Mouse (Mus musculus): Measurements from ENCODE around the gene Slc16a13. TPM values are rescaled to one million over a fixed set of nuclear protein-coding genes. Genes with fewer than 3 reads are reported as not detected.

The Slc16a13 gene
- 11.6 and 16.3 TPM in 2 replicates for polyA plus RNA-seq (2016; fragmentation: Nextera tagmentation; extraction: Ambion mirVana)

DNA sequence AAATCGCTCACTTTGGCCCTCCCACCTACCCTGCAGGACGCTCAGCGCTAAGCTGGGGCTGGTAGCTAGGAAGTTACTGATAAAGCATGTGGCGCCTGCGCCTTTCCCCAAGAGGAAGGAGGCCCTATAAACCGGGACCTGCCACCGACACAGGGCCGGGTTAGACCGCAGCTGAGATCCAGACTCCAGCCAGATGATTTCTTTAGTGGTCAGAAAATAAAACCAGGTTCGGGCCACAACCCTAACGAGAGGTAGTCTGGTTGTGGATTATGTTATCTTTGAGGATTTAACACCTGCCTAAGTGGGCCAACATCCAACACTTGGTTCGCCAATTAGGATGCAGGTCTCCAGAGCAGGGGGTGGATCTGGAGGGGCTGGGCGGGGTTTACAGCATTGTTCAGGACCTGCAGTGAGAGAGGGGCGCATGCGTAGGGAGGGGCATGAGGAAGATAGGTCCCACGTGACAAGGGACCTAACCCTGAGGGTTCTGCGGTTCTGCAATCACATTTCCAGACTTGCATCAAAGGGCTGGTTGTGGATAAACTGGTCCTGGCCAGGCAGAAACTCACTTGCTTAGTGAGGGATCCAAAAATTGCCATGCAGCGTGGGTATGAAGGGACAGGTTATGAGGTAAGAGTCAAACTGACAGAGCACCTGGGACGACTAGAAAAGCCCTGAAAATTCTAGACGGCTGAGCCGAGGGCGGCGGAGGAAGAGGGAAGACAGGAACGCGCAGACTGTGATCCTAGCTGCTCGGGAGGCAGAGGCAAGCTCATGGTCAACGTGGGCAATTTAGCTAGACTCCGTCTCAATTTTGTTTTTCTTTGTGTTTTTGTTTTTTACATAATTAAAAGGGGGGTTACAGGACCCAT, at the start of gene Slc16a13:
TSS of gene Slc16a13 (minus strand) at position 334 of the 872 bp plus-strand sequence.
- peak; percentile 92 for DNase-seq (ENCODE audit: low spot score)
- H3K9me3 ChIP-seq (replicated peaks): no peaks in the 10 kb centered on the region
- H3K36me3 ChIP-seq: peaks cover 20% of the 10 kb centered on the region
- peak within 1 kb of the TSS; percentile 62 for H3K4me3 ChIP-seq
- H3K27me3 ChIP-seq (ENCODE audit: low read depth, poor library complexity, severe bottlenecking): peaks cover 69% of the 10 kb centered on the region
- under 1% methylated on average over 28 of the region's 28 CpGs for WGBS
- peak within 1 kb of the TSS; percentile 88 for H3K27ac ChIP-seq
- peaks cover 41% of the 10 kb centered on the region for H3K4me1 ChIP-seq

DNA sequence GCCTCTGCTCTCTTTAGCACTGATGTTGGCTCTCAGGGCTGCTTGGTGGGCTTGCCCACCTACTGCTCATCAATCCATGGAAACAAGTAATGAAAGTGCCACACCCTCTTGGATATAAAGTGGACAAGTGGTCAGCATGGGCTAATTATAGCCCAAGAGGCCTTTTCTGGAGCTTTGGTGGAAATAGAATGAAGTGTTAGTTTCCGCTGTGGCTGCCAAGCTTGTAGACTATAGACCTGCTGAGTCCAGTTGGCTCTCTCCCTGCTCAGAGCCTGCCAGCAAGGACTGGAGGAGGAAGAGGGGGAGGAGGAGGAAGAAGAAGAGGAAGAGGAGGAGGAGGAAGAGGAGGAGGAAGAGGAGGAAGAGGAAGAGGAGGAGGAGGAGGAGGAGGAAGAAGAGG, 45.5 kb upstream of the Slc16a13 start:
- WGBS: 80% methylated on average over 1 of the region's 1 CpGs

DNA sequence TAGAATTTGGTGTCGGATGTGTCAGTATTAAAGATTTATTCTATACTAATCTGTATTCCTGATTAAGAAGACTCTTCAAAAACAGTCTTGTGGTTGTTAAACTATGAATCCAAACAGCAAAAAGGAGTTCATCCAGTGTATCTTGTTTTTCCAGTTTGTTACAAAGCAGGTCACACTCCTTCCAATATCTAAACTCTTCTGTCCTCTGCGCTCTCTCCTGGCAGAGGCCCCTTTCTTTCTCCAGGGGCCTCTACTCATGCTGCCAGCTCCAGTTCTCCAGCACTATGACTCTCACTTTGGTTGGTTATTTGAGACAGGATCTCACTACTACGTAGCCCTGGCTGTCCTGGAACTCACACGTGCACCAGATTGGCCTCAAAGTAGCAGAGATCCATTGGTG, 45.0 kb upstream of the Slc16a13 start:
- H3K27ac ChIP-seq: no peak overlapping the region
- H3K9me3 ChIP-seq (replicated peaks): no peaks in the 10 kb centered on the region
- no peaks in the 10 kb centered on the region for H3K4me1 ChIP-seq
- no peak overlapping the region for H3K4me3 ChIP-seq
- H3K27me3 ChIP-seq (ENCODE audit: low read depth, poor library complexity, severe bottlenecking): 0 out of 2 replicates have a peak, but pooled peaks cover 5% of the 10 kb centered on the region
- WGBS: 74% methylated on average over 4 of the region's 4 CpGs
- DNase-seq (ENCODE audit: low spot score): no peak
- no peaks in the 10 kb centered on the region for H3K36me3 ChIP-seq

More for the DNA sequence above, 45.5 kb upstream of the Slc16a13 start:
- Histone ChIP-seq H3K4me3 (no peak overlapping the region), H3K36me3 (no peaks in the 10 kb centered on the region), H3K4me1 (no peaks in the 10 kb centered on the region), H3K27me3 (ENCODE audit: low read depth, poor library complexity, severe bottlenecking) (0 out of 2 replicates have a peak, but pooled peaks cover 5% of the 10 kb centered on the region), H3K27ac (no peak overlapping the region), H3K9me3 (replicated peaks) (no peaks in the 10 kb centered on the region)
- DNase-seq (ENCODE audit: low spot score): no peak

DNA sequence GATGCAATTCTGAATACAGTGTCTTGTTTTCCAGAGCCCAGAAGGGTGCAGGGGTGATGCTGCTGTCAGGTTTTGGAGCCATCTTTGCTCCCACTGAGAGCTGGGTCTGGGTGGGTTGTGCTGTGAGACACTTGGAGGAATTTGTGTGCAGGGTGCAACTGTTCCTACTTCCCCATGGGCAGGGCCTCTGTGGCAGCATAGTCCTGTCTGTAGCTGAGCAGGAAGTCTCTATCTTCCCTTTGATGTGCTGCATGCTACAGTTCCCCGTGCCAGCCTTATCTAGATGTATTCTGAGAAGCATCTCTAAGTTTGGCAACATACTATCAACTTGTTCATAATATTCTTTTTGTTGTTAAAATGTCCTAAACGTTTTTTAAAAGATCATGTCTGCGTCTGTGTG, 44.4 kb upstream of the Slc16a13 start:
- H3K27ac ChIP-seq: no peak overlapping the region
- H3K27me3 ChIP-seq (ENCODE audit: low read depth, poor library complexity, severe bottlenecking): 0 out of 2 replicates have a peak, but pooled peaks cover 5% of the 10 kb centered on the region
- WGBS: 57% methylated on average over 3 of the region's 3 CpGs
- H3K4me1 ChIP-seq: no peaks in the 10 kb centered on the region
- no peak for DNase-seq (ENCODE audit: low spot score)
- H3K36me3 ChIP-seq: no peaks in the 10 kb centered on the region
- H3K9me3 ChIP-seq (replicated peaks): no peaks in the 10 kb centered on the region
- H3K4me3 ChIP-seq: no peak overlapping the region

DNA sequence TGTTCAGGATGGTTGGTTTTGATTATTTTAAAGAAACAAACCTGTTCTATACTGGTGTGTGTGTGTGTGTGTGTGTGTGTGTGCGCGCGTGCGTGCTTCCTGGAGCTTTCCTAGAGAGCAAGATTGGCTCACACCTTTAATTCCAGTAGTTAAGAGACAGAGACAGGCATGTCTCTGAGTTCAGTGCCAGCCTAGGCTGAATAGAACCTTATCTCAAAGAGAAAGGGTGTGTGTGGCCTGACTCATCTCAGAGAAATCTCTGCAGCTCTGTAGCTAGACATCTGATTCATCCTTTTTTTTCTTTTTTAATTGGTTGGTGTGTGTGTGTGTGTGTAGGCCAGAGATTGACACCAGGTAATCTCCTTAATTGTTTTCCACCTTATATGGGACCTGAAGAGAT, 38.2 kb upstream of the Slc16a13 start:
- DNase-seq (ENCODE audit: low spot score): no peak
- peaks cover 31% of the 10 kb centered on the region for H3K27me3 ChIP-seq (ENCODE audit: low read depth, poor library complexity, severe bottlenecking)
- no peak overlapping the region for H3K27ac ChIP-seq
- H3K9me3 ChIP-seq (replicated peaks): no peaks in the 10 kb centered on the region
- no peak overlapping the region for H3K4me3 ChIP-seq
- H3K36me3 ChIP-seq: no peaks in the 10 kb centered on the region
- 92% methylated on average over 4 of the region's 4 CpGs for WGBS
- peaks cover 15% of the 10 kb centered on the region for H3K4me1 ChIP-seq

DNA sequence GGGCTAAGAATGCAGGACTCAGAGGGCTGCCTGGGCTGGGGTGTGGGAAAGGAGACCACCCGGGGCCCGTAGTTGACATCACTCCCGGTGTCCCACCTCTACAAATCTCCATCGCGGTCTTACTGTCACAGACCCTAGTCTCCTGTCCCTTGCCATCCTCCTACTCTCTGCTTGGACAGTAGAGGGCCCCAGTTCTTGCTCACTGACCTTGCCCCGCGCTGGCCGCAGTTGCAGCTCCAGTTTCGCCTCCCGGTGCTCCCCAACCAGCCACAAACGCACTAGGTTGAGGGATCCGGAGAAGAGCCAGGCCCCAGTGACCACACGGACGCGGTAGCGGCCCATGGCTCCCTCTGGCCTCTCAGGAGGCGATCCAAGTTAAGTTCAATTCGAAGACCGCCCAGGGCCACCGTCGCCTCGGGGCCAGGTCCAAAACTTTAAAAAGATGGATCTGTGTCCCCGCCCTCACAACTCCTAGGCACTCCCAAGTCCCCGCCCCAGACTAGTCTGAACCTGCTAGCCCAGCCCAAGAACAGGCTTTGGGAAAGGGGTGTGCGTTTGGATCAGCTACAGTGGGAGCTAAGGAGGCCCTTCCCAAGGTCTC, 34.2 kb upstream of the Slc16a13 start, which contains the start of gene Alox12:
TSS of gene Alox12 (minus strand) at position 423 of the 601 bp plus-strand sequence.
- 1% methylated on average over 25 of the region's 25 CpGs for whole genome bisulfite sequencing
- H3K4me1 ChIP-seq: peaks cover 16% of the 10 kb centered on the region
- H3K36me3 ChIP-seq: no peaks in the 10 kb centered on the region
- H3K27me3 ChIP-seq (ENCODE audit: low read depth, poor library complexity, severe bottlenecking): peaks cover 66% of the 10 kb centered on the region
- peak within 1 kb of the TSS; percentile 50; the same call in 1 of the 2 replicates for H3K27ac ChIP-seq
- H3K9me3 ChIP-seq (replicated peaks): no peaks in the 10 kb centered on the region
- peak; percentile 66 for DNase-seq (ENCODE audit: low spot score)
- peak within 1 kb of the TSS; percentile 44 for H3K4me3 ChIP-seq

DNA sequence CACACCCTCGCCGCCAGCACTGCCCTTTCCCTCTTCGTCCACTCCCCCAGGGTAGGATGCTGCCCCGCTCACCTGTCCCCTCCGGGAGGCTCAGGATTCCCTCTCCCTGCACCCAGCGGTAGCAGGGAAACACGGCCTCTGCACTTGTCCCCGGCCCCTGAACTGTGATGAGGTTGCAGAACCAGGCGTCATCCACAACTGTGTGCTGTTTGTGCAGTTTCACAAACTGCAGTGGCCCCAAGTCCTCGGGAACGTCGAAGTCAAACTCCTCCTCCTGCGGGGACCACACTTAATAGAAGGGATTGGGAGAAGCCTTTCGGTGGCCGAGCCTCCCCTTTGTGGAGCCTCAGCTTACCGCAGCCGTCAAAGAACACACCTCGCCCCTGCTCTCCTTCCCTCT, 33.5 kb upstream of the Slc16a13 start:
- no peak for DNase-seq (ENCODE audit: low spot score)
- H3K4me3 ChIP-seq: peak overlapping the region; percentile 44
- no peak overlapping the region for H3K27ac ChIP-seq
- H3K9me3 ChIP-seq (replicated peaks): no peaks in the 10 kb centered on the region
- H3K36me3 ChIP-seq: no peaks in the 10 kb centered on the region
- WGBS: 6% methylated on average over 18 of the region's 18 CpGs
- H3K4me1 ChIP-seq: peaks cover 16% of the 10 kb centered on the region
- H3K27me3 ChIP-seq (ENCODE audit: low read depth, poor library complexity, severe bottlenecking): peaks cover 68% of the 10 kb centered on the region

DNA sequence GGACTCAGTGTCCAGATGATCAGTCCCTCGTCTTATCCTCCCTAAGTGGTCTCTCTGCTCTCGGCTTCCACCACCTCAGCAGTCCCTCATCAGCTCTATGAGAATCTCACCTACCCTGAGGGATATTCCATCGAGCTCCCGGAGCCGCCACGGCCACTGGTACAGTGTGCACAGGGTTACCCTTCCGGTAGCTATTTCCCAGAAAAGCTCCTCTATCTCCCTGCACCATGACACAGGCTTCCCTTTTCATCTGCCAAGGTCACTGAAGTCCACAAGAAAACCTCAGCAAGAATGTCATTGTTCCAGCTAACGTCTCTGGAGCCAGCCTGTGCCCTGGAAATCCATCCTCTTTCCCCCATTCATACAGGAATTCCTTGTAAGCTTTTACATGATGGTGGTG, 31.0 kb upstream of the Slc16a13 start:
- Histone ChIP-seq H3K4me1 (peaks cover 16% of the 10 kb centered on the region), H3K27me3 (ENCODE audit: low read depth, poor library complexity, severe bottlenecking) (peaks cover 76% of the 10 kb centered on the region)
- 83% methylated on average over 8 of the region's 8 CpGs for WGBS

DNA sequence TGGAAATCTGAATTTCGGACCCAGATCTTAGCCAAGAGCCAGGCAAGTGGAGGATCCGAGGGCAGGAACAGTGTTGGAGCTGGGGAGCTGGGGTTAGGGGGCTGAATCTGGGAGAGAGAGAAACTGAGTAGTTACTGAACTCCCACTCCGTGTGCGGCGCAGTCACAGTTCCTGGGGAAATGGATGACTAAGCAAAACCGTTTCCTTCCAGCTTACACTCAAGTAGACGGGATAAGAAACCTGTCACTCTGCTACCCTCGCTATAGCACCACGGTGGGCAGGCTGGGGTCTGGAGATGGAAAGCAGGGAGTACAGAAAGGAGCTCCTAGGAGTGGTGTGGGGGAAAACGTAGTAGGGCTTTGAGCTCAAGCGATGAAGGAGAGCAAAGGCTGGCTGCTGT, 29.3 kb upstream of the Slc16a13 start:
- Histone ChIP-seq H3K9me3 (replicated peaks) (no peaks in the 10 kb centered on the region), H3K27ac (no peak overlapping the region), H3K27me3 (ENCODE audit: low read depth, poor library complexity, severe bottlenecking) (peaks cover 69% of the 10 kb centered on the region), H3K4me3 (no peak overlapping the region), H3K36me3 (no peaks in the 10 kb centered on the region), H3K4me1 (peaks cover 11% of the 10 kb centered on the region)
- 79% methylated on average over 11 of the region's 11 CpGs for WGBS
- no peak for DNase-seq (ENCODE audit: low spot score)

More for the DNA sequence above, 31.0 kb upstream of the Slc16a13 start:
- H3K36me3 ChIP-seq: no peaks in the 10 kb centered on the region
- H3K9me3 ChIP-seq (replicated peaks): no peaks in the 10 kb centered on the region
- H3K27ac ChIP-seq: no peak overlapping the region
- DNase-seq (ENCODE audit: low spot score): no peak
- H3K4me3 ChIP-seq: no peak overlapping the region

DNA sequence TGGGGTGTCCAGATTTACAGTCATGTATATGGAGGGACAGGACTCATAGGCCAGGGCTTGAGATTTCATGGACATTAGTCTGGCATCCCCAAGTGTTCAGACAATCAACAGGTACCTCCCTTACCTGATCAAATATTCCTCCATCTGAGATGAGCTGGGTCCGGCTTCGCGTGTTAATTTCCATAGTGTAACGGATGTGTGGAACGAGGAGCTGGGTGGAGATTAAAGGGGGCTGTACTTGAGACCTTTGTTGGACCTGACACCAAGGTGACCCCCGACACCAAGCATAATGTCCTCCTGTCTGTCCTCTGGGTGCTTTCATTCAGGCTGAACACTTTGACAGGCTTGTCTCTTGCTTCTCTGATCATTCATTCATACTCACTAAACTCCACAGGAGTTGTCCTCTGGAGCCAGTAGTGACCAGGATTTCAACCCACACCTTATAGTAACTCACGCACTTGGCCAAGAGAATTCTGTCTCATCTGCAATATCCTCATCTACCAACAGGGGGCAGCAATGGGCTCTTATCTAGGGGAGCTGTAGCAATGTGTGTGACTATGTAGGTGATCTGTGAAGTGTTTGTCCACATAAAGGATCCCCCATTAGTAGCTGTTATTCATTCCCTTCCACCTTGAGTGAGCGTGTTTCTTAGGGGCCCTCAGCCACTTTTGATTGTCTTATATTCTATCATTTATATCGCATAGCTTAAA, 26.4 kb upstream of the Slc16a13 start:
- H3K36me3 ChIP-seq: no peaks in the 10 kb centered on the region
- H3K27ac ChIP-seq: no peak overlapping the region
- no peak for DNase-seq (ENCODE audit: low spot score)
- no peak overlapping the region for H3K4me3 ChIP-seq
- H3K9me3 ChIP-seq (replicated peaks): no peaks in the 10 kb centered on the region
- H3K4me1 ChIP-seq: no peaks in the 10 kb centered on the region
- 55% methylated on average over 9 of the region's 9 CpGs for WGBS
- peaks cover 41% of the 10 kb centered on the region for H3K27me3 ChIP-seq (ENCODE audit: low read depth, poor library complexity, severe bottlenecking)

DNA sequence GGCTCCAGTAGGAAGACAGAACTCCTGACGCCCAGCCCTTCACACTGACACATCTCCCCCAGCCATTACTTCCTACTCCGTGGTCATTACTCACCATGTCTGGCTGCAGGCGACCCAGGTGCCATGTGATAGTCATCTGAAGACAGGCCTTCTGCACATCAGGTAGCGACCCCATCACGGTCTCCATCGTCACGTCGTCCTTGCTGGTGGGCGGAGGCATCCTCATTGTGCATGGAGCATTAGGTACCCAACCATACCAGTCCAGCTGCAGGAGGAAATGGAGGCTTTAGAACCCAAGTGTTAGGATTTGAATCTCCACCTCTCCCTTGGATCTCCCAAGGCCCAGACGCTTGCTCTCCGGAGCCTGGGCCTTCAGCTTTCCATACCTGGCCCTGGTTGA, 21.7 kb upstream of the Slc16a13 start:
- no peak for DNase-seq (ENCODE audit: low spot score)
- Histone ChIP-seq H3K27ac (no peak overlapping the region), H3K9me3 (replicated peaks) (no peaks in the 10 kb centered on the region), H3K27me3 (ENCODE audit: low read depth, poor library complexity, severe bottlenecking) (peaks cover 9% of the 10 kb centered on the region; the same call in 1 of the 2 replicates), H3K36me3 (no peaks in the 10 kb centered on the region), H3K4me1 (peaks cover 21% of the 10 kb centered on the region), H3K4me3 (no peak overlapping the region)
- WGBS: 67% methylated on average over 11 of the region's 11 CpGs

DNA sequence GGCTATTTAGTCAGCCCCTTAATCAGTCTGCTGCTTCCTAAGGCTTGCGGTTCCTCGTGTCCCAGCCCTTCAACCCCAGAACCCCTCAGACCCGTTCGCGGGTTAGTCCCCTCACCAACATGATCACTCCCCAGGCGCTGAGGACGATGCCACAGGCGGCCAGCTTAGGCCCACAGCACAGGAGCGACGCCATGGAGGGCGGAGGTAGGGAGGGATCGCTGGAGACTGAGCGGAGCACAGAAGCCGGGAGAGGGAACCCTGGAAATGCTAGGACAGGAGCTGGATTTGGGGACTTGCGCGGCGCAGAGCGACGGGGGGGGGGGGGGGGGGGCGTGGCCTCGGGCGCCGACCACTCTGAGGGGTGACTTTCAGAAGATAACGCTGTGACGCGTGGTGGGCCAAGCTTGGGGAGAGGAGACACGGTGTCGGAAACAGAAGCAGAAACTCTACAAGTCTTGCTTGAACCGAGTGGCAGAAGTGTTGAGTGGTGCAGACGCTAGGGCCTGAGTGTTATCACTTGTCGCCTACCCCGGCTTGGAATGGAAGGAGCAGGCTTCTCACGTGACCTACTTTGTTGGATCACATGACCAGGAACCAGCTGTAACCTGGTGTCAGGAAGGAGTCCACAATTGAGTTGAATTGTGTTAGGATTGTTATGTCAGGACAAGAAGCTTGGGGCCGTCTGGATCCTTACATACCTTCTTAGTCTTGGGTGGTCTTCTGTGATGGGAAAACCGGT, 18.8 kb upstream of the Slc16a13 start, which contains the start of the genes Gm21988 and Rnasek:
TSS of gene Gm21988 (minus strand) at position 290 of the 739 bp plus-strand sequence.
TSS of gene Rnasek (minus strand) at position 302 of the 739 bp plus-strand sequence.
- DNase-seq (ENCODE audit: low spot score): peak; percentile 86
- H3K4me1 ChIP-seq: peaks cover 41% of the 10 kb centered on the region
- no peaks in the 10 kb centered on the region for H3K27me3 ChIP-seq (ENCODE audit: low read depth, poor library complexity, severe bottlenecking)
- peak within 1 kb of the TSS; percentile 77 for H3K4me3 ChIP-seq
- H3K27ac ChIP-seq: peak within 1 kb of the TSS; percentile 95
- H3K36me3 ChIP-seq: peaks cover 14% of the 10 kb centered on the region
- under 1% methylated on average over 30 of the region's 35 CpGs for WGBS
- no peaks in the 10 kb centered on the region for H3K9me3 ChIP-seq (replicated peaks)

Data from limb, embryonic 10.5 days (tissue).